Mouse (Mus musculus) liver, embryonic 12.5 days (tissue): ENCODE measurements at regions not wholly inside any gene's neighbourhood (a gene's known extent, or its start where the extent isn't known, plus 50 kb on each side); places are given as distances from the start of the nearest gene placed in this dataset.
"Not testable (repeated sequence)": the region's sequence is repeated elsewhere in the genome, so short reads cannot be mapped to it uniquely, and the experiment has no call there.

Experiments used
- ATAC-seq: fragments of 200-750 bp; cut with Nextera tagmentation; 2 replicates; pipeline ENCODE4 v1.8.0; 2017; ENCODE audit warnings: moderate number of reproducible peaks, mild to moderate bottlenecking, moderate library complexity
- H3K27ac ChIP-seq: fragments of 300-500 bp; sonication (generic); 2 replicates; pipeline ENCODE4 v1.5.1; 2016; ENCODE audit warnings: mild to moderate bottlenecking
- H3K27me3 ChIP-seq: fragments of 300-500 bp; sonication (generic); replicated peaks from 2 replicates; pipeline ENCODE4 v1.6.1; 2016; ENCODE audit warnings: mild to moderate bottlenecking, moderate library complexity
- H3K36me3 ChIP-seq: fragments of 300-500 bp; sonication (generic); 2 replicates; pipeline ENCODE4 v1.6.1; 2016; ENCODE audit warnings: mild to moderate bottlenecking, moderate library complexity
- H3K4me1 ChIP-seq: fragments of 300-500 bp; sonication (generic); 2 replicates; pipeline ENCODE4 v1.6.1; 2016
- H3K4me2 ChIP-seq: fragments of 300-500 bp; sonication (generic); 2 replicates; pipeline ENCODE4 v1.6.1; 2016; ENCODE audit warnings: mild to moderate bottlenecking, moderate library complexity
- H3K4me3 ChIP-seq: fragments of 300-500 bp; sonication (generic); 2 replicates; pipeline ENCODE4 v1.5.1; 2016; ENCODE audit warnings: mild to moderate bottlenecking, moderate library complexity
- H3K9ac ChIP-seq: fragments of 300-500 bp; sonication (generic); 2 replicates; pipeline ENCODE4 v1.6.1; 2016; ENCODE audit warnings: mild to moderate bottlenecking, moderate library complexity
- H3K9me3 ChIP-seq: fragments of 300-500 bp; sonication (generic); replicated peaks from 2 replicates; pipeline ENCODE4 v1.6.1; 2016; ENCODE audit warnings: mild to moderate bottlenecking, moderate library complexity
- WGBS: fragments of 180-500 bp; shearing (Covaris S2); methylation state at CpG from one replicate; pipeline ENCODE4 v1.1.7; 2016; ENCODE audit not compliant: insufficient replicate concordance; 5-methylcytosine and 5-hydroxymethylcytosine counted together

- no peaks in the 10 kb centered on the region for H3K4me1 ChIP-seq
- H3K36me3 ChIP-seq = no peaks in the 10 kb centered on the region
- no peak for ATAC-seq
- no peak overlapping the region for H3K27ac ChIP-seq
- H3K9me3 ChIP-seq = no peaks in the 10 kb centered on the region
- WGBS = 83% methylated on average over 8 of the region's 8 CpGs
- no peak overlapping the region for H3K4me3 ChIP-seq
- no peak overlapping the region for H3K4me2 ChIP-seq
- H3K9ac ChIP-seq = no peak overlapping the region
- no peaks in the 10 kb centered on the region for H3K27me3 ChIP-seq
Observed at GRCm38 (mm10) chr10:9338207-9338801, 336.7 kb downstream of the Samd5 start.

GRCm38 (mm10) chr10:9334245-9334845, 340.7 kb downstream of the Samd5 start:
- no peaks in the 10 kb centered on the region for H3K27me3 ChIP-seq
- H3K36me3 ChIP-seq = no peaks in the 10 kb centered on the region
- H3K9ac ChIP-seq = no peak overlapping the region
- WGBS = 68% methylated on average over 10 of the region's 10 CpGs
- ATAC-seq = no peak
- no peaks in the 10 kb centered on the region for H3K4me1 ChIP-seq
- H3K9me3 ChIP-seq = no peaks in the 10 kb centered on the region
- no peak overlapping the region for H3K4me3 ChIP-seq
- no peak overlapping the region for H3K4me2 ChIP-seq
- no peak overlapping the region for H3K27ac ChIP-seq

- no peak overlapping the region for H3K9ac ChIP-seq
- no peak for ATAC-seq
- no peaks in the 10 kb centered on the region for H3K9me3 ChIP-seq
- H3K4me3 ChIP-seq = no peak overlapping the region
- no peaks in the 10 kb centered on the region for H3K27me3 ChIP-seq
- no peak overlapping the region for H3K27ac ChIP-seq
- H3K4me2 ChIP-seq = no peak overlapping the region
- no peaks in the 10 kb centered on the region for H3K4me1 ChIP-seq
- 43% methylated on average over 3 of the region's 3 CpGs for WGBS
- no peaks in the 10 kb centered on the region for H3K36me3 ChIP-seq
Observed at GRCm38 (mm10) chr10:9331694-9332093, 343.3 kb downstream of the Samd5 start.

GRCm38 (mm10) chr10:9328324-9328723, 346.7 kb downstream of the Samd5 start:
- no peaks in the 10 kb centered on the region for H3K27me3 ChIP-seq

GRCm38 (mm10) chr10:9327881-9328280, 347.1 kb downstream of the Samd5 start:
- H3K9me3 ChIP-seq, H3K4me2 ChIP-seq, H3K27me3 ChIP-seq, H3K9ac ChIP-seq, H3K36me3 ChIP-seq, H3K4me3 ChIP-seq, ATAC-seq, H3K4me1 ChIP-seq, H3K27ac ChIP-seq: not testable (repeated sequence)
- WGBS = 78% methylated on average over 4 of the region's 4 CpGs

More at GRCm38 (mm10) chr10:9328324-9328723, 346.7 kb downstream of the Samd5 start:
- no peak overlapping the region for H3K4me3 ChIP-seq
- no peak overlapping the region for H3K4me2 ChIP-seq
- H3K4me1 ChIP-seq = no peaks in the 10 kb centered on the region
- H3K27ac ChIP-seq = no peak overlapping the region
- H3K9ac ChIP-seq = no peak overlapping the region
- WGBS = 71% methylated on average over 4 of the region's 4 CpGs
- ATAC-seq = no peak
- no peaks in the 10 kb centered on the region for H3K9me3 ChIP-seq
- H3K36me3 ChIP-seq = no peaks in the 10 kb centered on the region

- 71% methylated on average over 6 of the region's 6 CpGs for WGBS
- Histone ChIP-seq H3K4me1 (no peaks in the 10 kb centered on the region), H3K9me3 (no peaks in the 10 kb centered on the region), H3K27ac (no peak overlapping the region), H3K27me3 (no peaks in the 10 kb centered on the region), H3K36me3 (no peaks in the 10 kb centered on the region), H3K4me3 (no peak overlapping the region), H3K4me2 (no peak overlapping the region), H3K9ac (no peak overlapping the region)
- ATAC-seq = no peak
Observed at GRCm38 (mm10) chr10:9312326-9312725, 362.7 kb downstream of the Samd5 start.

GRCm38 (mm10) chr10:9310346-9310745, 364.7 kb downstream of the Samd5 start:
- H3K27ac ChIP-seq = no peak overlapping the region
- H3K9me3 ChIP-seq = no peaks in the 10 kb centered on the region
- no peak overlapping the region for H3K9ac ChIP-seq
- H3K36me3 ChIP-seq = no peaks in the 10 kb centered on the region
- H3K4me2 ChIP-seq = no peak overlapping the region
- ATAC-seq = no peak
- no peaks in the 10 kb centered on the region for H3K27me3 ChIP-seq
- no peak overlapping the region for H3K4me3 ChIP-seq
- 67% methylated on average over 5 of the region's 5 CpGs for WGBS
- no peaks in the 10 kb centered on the region for H3K4me1 ChIP-seq

- H3K27me3 ChIP-seq = no peaks in the 10 kb centered on the region
- no peak overlapping the region for H3K27ac ChIP-seq
- no peak overlapping the region for H3K4me2 ChIP-seq
- no peaks in the 10 kb centered on the region for H3K9me3 ChIP-seq
- H3K36me3 ChIP-seq = no peaks in the 10 kb centered on the region
- ATAC-seq = no peak
- H3K4me3 ChIP-seq = no peak overlapping the region
- H3K9ac ChIP-seq = no peak overlapping the region
- 15% methylated on average over 1 of the region's 1 CpGs for WGBS
- H3K4me1 ChIP-seq = no peaks in the 10 kb centered on the region
Observed at GRCm38 (mm10) chr10:9296055-9296454, 379.0 kb downstream of the Samd5 start.

- Histone ChIP-seq H3K27ac (no peak overlapping the region), H3K36me3 (no peaks in the 10 kb centered on the region), H3K4me2 (no peak overlapping the region), H3K4me3 (no peak overlapping the region), H3K9ac (no peak overlapping the region), H3K9me3 (no peaks in the 10 kb centered on the region), H3K4me1 (no peaks in the 10 kb centered on the region), H3K27me3 (no peaks in the 10 kb centered on the region)
- ATAC-seq = no peak
- 71% methylated on average over 1 of the region's 1 CpGs for WGBS
Observed at GRCm38 (mm10) chr10:9295269-9295668, 379.7 kb downstream of the Samd5 start.

- 54% methylated on average over 2 of the region's 2 CpGs for WGBS
- no peak for ATAC-seq
- Histone ChIP-seq H3K27ac (no peak overlapping the region), H3K9me3 (no peaks in the 10 kb centered on the region), H3K36me3 (no peaks in the 10 kb centered on the region), H3K27me3 (no peaks in the 10 kb centered on the region), H3K4me2 (no peak overlapping the region), H3K9ac (no peak overlapping the region), H3K4me3 (no peak overlapping the region), H3K4me1 (no peaks in the 10 kb centered on the region)
Observed at GRCm38 (mm10) chr10:9294620-9295019, 380.4 kb downstream of the Samd5 start.

- WGBS = 50% methylated on average over 6 of the region's 6 CpGs
- no peak overlapping the region for H3K27ac ChIP-seq
- no peak overlapping the region for H3K4me2 ChIP-seq
- no peaks in the 10 kb centered on the region for H3K36me3 ChIP-seq
- no peaks in the 10 kb centered on the region for H3K27me3 ChIP-seq
- H3K4me1 ChIP-seq = no peaks in the 10 kb centered on the region
- no peak for ATAC-seq
- no peak overlapping the region for H3K9ac ChIP-seq
- H3K4me3 ChIP-seq = no peak overlapping the region
- H3K9me3 ChIP-seq = no peaks in the 10 kb centered on the region
Observed at GRCm38 (mm10) chr10:9291456-9292146, 383.4 kb downstream of the Samd5 start.

- 74% methylated on average over 3 of the region's 3 CpGs for WGBS
- H3K9me3 ChIP-seq = no peaks in the 10 kb centered on the region
Observed at GRCm38 (mm10) chr10:9272940-9273339, 387.1 kb upstream of the Sash1 start.

More at GRCm38 (mm10) chr10:9272940-9273339, 387.1 kb upstream of the Sash1 start:
- no peak for ATAC-seq
- Histone ChIP-seq H3K4me3 (no peak overlapping the region), H3K27me3 (no peaks in the 10 kb centered on the region), H3K4me2 (no peak overlapping the region), H3K27ac (no peak overlapping the region), H3K9ac (no peak overlapping the region), H3K36me3 (no peaks in the 10 kb centered on the region), H3K4me1 (no peaks in the 10 kb centered on the region)
